Mouse (Mus musculus) erythroblast, adult 5-6 weeks (primary cell): ENCODE measurements around the gene Ablim1. TPM values are rescaled to one million over a fixed set of nuclear protein-coding genes. Genes with fewer than 3 reads are reported as not detected.

Experiments
- ATAC-seq: replicated peaks from 2 replicates; pipeline ENCODE4 v1.8.0; 2016; ENCODE audit warnings: moderate number of reproducible peaks, mild to moderate bottlenecking, moderate TSS enrichment, inconsistent platforms; ENCODE audit not compliant: poor library complexity, low FRiP score, severe bottlenecking
- total RNA-seq, 2 experiments: library from RNA; stranded (forward) in 1 of 2; stranded (reverse) in 1 of 2; fragments of 150-400 nt in 1 of 2; fragments of 200-764, 138-1000 nt in 1 of 2; gene quantifications; 2 replicates each; pipeline versions ENCODE4 v1.2.3 to v1.2.4; 2015 to 2017; ENCODE audit warnings: low replicate concordance in 2 of 2

The Ablim1 gene
- total RNA-seq (2015; ENCODE audit: low replicate concordance), result 0.42 and 1.5 TPM in 2 replicates
- 0.84 and 1.0 TPM in 2 replicates for total RNA-seq (2017; ENCODE audit: low replicate concordance)

DNA sequence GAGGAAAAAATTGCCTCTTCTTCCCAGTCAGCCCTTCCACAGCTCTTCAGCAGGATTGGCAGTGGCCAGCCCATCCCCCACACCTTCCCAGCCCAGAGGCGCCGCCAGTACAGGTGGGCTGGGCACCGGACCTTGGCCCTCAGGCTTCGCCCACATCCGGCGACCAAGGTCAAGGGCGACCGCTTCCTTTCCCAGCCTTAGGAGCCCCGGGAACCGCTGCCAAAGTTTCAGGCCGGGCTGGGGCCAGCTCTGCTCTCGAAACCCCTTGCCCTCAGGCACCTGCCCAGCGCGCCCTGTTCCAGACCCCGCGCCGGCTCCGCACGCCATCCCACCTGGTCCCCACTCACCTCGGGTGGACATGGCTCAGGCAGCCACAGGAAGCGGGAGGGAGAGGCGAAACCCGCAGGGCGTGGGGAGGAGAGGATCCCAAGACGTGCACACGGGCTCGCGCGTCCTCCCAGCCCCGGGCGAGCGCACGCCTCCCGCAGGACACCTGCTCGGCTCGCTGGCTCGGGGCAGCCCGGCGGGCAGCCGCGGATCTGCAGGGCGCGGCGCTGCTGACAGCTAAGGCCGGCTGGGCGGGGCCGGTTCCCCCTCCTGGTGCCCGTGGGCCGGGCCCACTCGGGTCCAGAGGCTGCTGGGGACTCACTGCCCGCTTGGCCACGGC is at the start of gene Ablim1:
TSS of gene Ablim1 (minus strand) at position 574 of the 667 bp plus-strand sequence.
- ATAC-seq, result no peak

DNA sequence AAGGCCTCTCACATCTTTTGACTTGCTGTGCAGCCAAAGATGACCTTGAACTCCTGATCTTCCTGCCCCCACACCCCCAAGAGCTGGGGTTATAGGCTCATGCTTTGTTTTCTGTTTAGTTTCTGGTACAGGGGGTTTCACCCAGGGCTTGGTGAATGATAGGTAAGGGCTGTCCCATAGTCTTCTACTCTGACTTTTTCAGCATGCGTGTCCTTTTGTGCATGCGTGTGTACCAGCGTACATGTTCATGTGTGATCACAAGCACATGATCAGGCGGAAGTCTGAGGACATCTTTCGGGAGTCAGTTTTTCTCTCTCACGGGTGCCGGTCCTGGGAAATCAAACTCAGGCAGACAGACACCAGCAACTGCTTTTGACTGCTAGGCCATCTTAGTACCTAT is 48.8 kb upstream of the Ablim1 start:
- no peak for ATAC-seq

DNA sequence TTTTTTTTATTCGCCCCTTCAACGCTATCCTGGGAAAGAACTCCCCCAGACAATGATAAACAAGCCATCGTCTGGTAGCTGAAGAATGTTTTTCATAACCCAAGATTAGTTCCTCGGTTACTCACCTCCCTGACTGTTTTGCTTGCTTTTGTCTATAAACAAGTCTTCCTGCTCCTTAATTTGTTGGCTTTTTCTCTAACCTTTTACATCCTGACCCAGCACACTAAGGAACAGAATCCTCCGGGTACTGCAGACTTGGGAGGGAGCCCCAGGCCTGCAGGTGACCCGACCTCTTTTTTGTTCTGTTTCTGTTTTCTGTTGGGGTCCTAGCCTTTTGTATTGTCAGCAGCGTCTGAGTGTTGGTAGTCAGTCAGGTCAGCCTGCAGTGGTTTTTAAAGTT is 48.4 kb upstream of the Ablim1 start:
- no peak for ATAC-seq

DNA sequence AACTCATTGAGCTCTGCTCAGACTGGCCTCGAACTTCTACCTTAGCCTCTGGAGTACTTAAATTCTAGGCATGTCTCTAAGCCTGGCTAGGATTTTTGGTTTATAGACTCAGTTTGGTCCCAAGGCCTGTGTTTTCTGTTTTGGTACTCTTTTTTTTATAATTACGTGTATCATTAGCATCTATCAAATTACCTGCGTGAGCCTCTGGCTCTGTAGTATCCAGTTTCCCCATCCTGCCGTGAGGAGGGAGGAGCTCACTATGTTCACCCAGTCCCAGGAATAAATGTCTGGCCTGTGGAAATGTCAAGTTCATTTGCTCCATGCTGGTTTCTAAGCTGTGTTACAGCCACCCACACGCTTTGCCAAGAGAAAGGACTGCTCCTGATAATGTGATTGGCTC is 47.9 kb upstream of the Ablim1 start:
- ATAC-seq, result no peak

DNA sequence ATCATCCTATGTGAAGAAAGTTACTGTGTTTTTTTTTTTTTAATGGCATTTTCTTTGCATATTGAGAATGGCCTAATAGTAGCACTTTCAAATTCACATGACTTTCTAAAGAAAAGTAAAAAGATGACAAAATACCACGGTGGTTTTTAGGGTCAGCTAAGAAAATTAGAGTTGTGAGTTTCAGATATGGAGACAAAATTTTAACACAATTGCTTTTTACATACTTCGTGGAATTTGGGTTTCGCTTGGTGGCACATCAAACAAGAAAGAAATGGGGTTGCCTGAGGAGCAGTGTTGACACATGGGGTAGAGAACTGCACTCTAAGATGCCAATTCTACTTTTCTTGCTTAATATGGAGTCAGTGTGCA is 47.2 kb upstream of the Ablim1 start:
- ATAC-seq, result no peak

DNA sequence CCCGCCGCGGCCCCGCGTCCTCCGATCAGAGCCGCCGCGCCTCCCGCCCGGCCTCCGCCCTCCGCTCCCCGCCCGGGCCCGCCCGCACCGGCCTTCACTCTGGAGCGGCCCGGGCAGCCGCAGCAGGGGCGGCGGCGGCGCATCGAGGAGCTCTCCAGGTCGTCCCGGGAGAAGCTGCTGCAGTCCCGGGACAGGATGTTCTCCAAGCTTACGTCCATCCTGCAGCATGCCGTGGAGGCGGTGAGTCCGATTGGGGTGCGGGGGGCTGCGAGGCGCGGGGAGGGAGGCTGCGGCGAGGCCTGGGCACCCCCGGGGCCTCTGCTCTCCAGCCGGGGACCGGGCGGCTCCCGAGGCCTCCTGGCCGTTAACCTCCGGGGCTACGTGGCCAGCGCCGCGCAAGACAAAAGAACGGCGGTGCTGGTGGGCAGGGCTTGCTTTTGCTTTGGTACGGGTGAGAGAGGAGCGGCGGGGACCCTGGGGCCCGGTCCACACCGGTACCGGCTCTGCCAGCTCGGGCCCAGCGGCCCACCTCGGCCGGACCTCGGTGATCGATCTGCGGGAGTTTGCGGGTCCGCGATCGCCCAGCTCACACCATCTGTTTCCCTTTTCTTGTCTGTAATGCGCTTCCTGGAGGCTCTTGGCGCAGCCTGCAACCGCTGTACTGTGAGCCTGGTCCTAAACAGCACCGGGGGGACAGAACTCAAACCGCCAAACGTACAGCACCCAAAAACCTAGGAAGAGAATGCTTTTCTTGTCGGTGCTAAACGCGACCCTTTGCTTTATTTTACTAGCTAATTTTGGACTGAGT is 46.6 kb upstream of the Ablim1 start:
- ATAC-seq, result 0 out of 2 replicates have a peak, but pooled peaks have one; percentile 12

DNA sequence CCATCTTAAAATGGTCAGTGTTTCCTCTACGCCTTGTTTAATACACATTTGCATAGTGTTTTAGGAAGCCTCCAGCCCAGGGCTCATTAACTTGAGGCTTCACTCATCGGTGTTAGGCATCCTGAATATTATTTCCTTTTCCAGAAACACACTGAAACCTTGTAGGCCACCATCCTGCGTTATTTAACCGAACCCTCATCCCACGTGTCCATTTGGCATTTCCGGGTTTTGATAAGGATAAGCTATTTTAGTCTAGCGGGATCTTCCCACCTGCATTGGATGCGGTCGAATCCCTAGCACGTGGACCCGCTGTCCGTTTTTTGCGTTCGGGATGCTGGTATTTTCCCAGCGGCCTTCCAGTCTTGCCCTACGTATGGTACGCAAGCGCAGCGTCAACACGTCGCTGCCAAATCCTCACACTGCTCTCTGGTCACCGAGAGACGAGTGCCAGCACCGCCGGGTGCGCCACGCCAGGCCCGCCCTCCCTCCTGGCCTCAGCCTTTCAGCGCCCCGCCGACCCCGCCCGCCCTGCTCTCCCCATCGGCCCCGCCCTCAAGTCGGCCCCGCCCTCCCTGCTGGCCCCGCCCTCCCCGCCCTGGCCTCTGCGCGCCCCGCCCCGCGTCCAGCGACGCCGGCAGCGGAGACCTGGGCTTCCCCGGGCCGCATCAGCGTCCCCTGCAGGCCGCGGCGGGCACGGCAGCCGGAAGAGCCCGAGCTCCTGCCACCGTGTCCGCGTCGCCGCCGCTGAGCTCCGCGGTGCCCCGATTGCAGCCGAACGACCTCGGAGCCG is 45.8 kb upstream of the Ablim1 start, which contains the start of gene Fam160b1:
TSS of gene Fam160b1 (plus strand) at position 340 of the 790 bp plus-strand sequence.
- peak; percentile 82 for ATAC-seq

DNA sequence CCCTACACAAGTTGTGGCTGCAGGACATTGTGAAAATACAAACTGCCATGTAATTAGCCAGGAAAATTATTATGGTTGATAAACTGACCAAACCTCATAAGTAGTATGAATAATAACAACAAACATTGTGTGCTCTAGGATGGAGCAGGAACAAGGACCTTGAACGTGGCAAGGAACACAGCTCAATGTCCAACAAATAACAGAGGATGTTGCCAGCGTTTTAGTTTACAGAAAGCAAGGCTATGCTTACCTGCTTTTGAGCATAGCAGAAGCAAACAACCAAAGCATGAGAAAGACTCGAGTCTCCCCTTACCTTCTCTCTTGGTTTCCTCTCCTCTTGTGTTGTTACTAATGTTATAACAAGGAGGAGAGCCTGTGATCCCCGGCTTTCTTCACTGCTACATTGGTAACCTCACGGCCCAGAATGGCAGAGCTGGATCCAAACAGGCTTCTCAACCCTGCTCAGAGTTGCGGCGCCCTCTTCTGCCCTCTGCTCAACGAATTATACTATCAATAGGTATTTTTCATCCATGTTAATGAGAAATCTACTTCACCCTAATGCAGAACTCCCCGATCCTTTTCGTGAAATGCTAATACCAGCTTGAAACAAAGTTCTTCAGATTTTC is 45.1 kb upstream of the Ablim1 start:
- 0 out of 2 replicates have a peak, but pooled peaks have one; percentile 29 for ATAC-seq

DNA sequence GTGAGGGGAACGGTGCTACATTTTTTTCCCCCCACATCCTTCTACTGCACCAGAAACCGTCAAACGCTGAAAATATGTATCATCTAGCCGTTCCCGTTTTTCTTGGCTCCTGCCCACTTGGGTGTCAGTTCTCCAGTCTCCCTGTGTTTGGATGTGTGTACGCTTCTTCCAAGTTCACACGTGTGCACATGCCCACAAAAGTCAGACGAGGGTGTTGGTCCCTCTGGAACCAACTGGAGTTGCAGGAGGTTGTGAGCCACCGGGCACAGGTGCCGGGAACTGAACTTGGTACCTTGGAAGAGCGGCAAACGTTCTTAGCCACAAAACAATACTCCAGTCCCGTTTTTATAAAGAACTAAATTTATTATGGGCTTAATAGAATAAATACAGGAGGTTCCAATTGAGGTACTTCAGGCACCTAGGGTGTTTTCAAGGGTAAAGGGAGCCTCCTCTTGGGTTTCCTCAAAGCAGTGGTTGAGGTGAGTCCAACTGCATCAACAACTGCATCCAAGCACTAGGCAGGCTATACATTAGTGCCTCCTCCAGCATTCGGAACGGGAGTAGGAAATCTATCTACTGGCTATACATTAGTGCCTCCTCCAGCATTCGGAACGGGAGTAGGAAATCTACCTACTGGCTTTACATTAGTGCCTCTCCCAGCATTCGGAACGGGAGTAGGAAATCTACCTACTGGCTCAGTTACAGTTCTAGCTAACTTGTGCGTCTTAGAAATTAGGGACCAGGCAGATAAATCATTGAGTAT is 44.3 kb upstream of the Ablim1 start:
- no peak for ATAC-seq

DNA sequence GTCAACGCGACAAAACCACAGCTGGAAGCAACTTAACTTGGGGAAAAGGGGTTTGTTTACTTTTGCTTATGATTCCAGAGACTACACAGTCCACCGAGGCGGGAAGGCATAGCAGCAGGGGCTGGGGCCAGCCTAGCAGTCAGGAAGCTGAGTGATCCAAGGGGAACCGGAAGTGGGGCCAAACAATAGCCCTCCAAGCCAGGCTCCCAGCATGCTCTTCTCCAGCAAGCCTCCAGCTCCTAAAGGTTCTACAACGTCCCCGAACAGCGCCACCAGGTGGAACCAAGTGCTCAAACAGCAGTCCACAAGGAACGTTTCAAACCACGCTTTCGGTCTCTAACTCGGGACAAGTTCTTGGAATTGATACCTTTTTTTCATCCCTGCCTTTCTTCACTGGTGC is 43.6 kb upstream of the Ablim1 start:
- peak; percentile 70 for ATAC-seq

DNA sequence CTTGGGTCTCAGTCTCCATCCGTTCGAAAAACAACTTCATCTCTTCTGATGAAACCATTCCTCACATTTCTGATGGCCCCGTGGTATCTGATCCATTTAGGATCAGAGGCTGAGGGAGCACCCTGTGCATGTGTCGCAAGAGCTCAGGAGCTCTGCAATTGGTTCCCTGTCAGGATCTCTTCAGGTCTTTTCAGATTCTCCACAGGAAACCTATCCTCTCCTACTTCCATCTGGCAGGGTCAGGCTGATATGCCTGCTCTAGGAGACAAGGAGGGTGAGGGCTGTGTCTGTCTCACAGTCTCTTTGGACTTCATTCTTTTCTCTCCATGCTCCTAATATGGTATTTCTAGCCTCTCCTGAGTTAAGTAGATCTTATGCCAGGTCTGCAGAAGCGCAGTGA is 43.1 kb upstream of the Ablim1 start:
- ATAC-seq, result no peak

DNA sequence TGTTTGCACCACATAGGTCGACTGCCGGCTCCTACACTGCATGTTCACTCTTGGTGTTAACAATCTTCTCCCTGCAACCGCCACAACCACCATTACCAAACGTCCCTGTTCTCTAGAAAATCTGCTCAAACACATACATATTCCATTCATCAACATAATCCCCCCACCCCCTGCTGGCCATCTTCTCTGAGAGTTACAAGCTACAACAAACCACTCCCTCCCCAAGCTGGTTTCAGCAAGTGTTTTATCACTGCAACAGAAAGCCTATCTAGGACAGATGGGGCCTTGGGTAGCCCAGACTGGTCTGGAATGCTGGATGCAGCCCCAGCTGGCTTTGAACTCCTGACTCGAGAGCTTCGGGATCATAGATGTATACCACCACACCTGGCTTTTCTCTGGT is 42.5 kb upstream of the Ablim1 start:
- ATAC-seq, result no peak

DNA sequence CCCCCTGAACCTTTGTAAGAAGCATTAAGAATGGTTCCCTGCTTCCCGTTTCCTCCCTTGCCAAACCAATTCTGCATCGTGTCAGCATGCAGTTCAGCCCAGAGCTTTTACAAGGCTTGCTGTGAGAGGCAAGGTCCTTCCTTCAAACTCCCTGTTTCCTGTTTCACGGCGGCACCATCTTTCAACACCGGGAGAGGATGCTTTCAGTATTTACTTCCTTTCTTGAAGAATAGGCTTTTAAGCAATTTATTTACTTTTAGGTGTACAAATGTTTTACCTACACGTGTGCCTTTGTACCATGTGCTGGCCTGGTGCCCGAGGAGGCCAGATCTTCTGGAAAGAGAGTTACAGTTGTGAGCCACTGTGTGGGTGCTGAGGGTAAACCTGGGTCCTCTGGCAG is 41.6 kb upstream of the Ablim1 start:
- no peak for ATAC-seq

DNA sequence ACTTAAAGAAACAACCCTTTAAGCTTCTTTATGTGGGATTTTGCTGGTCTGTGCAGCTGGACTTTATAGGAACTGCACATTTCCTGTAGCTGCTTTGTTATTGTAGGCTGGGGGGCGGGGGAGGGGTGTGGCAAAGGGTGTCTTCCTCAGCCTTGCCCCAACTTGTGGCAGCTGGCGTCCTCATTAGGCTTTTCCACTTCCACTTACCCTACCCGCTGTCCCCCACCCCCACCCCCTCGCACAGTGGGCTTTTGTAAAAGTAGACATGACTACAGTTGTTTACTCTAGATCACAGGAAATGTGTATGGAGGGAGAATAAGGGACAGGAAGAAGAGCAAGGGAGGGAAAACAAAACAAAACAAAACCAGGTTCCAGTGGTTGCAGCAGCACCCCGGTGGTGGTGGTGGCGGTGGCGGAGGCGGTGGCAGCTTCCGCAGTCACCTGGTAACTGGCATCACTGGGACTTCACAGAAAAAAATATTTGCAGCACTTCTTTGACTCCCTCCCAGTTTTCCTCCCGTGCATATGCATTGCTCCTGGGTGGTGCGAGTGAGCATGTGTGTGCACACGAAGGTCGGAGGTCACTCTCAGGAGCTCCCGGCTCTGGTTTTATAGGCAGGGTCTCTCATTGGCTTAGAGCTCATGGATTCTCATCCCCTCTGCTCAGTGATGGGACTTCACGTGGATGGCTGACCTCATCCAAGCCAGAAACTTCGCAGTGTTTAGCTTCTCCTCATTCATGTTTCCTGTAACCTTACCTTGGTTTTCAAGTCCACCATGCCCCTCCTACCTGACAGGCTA is 40.9 kb upstream of the Ablim1 start:
- ATAC-seq, result no peak

DNA sequence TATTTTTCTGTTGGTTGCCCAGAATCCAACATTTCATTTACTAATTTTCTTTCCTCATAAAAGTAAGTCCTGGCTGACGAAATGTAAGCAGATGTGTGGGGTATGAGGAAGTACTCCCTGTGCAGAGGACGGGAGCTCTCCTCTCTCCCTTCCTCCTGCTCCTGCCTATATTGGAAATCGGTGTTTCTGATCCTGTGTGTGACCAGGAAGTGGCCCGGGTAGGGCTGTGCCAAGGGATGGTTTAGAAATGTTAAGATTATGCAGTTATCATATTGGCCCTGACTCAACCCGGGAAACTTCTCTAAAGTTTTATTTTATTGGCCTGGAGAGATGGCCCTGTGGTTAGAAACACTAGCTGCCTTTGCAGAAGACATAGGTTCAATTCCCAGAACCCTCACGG is 40.0 kb upstream of the Ablim1 start:
- no peak for ATAC-seq

DNA sequence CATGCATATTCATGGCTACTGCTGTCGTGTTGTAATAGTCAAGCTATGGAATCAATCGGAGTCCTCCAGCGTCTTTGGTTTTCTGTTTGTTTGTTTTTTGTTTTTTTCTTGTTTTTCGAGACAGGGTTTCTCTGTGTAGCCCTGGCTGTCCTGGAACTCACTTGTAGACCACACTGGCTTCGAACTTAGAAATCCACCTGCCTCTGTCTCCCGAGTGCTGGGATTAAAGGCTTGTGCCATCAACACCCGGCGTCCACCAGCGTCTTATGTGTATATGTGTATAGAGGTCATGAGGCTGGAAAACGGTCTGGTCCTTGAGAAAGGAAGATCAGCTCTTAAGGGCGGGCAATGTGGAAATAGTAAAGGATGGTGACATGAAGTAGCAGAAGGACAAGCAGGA is 39.3 kb upstream of the Ablim1 start:
- ATAC-seq, result no peak

DNA sequence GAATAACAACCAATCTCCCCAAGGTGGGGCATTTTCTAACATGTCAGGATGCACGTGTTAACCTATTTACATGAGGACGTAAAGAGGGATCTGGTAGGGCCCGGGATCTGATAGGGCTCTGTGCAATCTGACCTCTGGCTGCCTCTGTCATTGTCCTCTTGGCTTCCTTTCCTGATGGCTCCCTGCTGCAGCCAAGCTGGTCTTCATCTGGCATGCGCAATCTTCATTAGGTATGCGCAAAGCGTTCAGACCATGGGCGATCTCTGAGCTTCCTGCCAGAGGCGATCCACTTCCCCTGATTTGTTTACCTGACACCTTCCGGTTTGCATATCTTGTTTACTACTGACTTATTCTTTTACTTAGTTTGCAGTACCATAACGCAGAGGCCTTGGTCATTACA is 38.5 kb upstream of the Ablim1 start:
- ATAC-seq, result no peak

DNA sequence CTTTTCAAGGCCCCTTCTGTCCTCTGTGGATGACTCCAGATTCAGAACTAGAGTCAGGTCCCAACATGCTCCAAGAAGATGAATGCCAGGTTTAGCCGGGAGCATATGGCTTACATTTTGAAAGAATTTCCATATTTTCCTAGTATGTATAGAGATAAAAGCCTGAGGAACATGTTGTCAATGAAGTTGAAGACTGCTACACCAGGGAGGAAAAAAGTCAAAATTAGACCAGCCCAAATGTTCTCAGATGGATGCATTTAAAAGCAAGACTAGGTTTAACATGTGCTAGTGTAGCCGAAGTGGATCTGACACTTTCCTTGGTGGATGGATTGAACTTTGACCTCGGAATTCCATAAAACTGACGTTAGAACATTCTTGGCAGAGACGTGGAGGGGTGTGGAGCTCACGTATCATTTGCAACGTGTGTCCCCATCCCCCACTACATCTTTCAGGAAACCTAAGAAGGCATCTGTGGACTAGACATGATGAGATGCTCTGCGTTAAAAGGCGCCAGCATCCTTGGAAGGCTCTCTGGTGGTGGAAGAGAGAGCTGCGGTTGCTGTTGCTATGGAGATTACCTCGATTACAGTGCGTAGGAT is 37.7 kb upstream of the Ablim1 start:
- no peak for ATAC-seq
